Mouse (Mus musculus) forebrain, embryonic 12.5 days (tissue): ENCODE results near the gene Slc4a8. TPM values are rescaled to one million over a fixed set of nuclear protein-coding genes. Genes with fewer than 3 reads are reported as not detected.

ENCODE experiments used
- polyA plus RNA-seq: library from polyadenylated mRNA; unstranded; fragments of >200 nt; fragmentation: Nextera tagmentation; extraction: Ambion mirVana; gene quantifications from 2 replicates; pipeline ENCODE4 v1.2.1, GENCODE M21; 2016

Gene Slc4a8
- polyA plus RNA-seq, 1 experiment from 2014 or later, result 19.5 TPM

Other genes starting within 250 kb of the Slc4a8 start
- gene Tfcp2, start 209.7 kb upstream of the Slc4a8 start, polyA plus RNA-seq, result 41.7 and 44.8 TPM in 2 replicates
- 27.3 and 33.8 TPM in 2 replicates for gene Pou6f1, start 161.8 kb upstream of the Slc4a8 start, polyA plus RNA-seq
- 197 and 204 TPM in 2 replicates for gene Dazap2, start 146.4 kb upstream of the Slc4a8 start, polyA plus RNA-seq
- gene Smagp, start 124.8 kb upstream of the Slc4a8 start, polyA plus RNA-seq, result 2.8 and 2.9 TPM in 2 replicates
- 1.9 and 2.2 TPM in 2 replicates for gene Bin2, start 92.2 kb upstream of the Slc4a8 start, polyA plus RNA-seq
- not detected in 2 replicates for gene Cela1, start 73.8 kb upstream of the Slc4a8 start, polyA plus RNA-seq
- 0.05 TPM in 1 of 2 replicates, not detected in the other for gene Galnt6, start 32.4 kb upstream of the Slc4a8 start, polyA plus RNA-seq
- 19.3 and 20.7 TPM in 2 replicates for gene Scn8a, start 108.1 kb downstream of the Slc4a8 start, polyA plus RNA-seq